Mouse (Mus musculus): ENCODE results near the gene Ncbp3. TPM values are rescaled to one million over a fixed set of nuclear protein-coding genes. Genes with fewer than 3 reads are reported as not detected.
A peak's percentile ranks its signal among the peaks of the same experiment; 100 is the strongest.

Gene Ncbp3
- total and polyA plus RNA-seq, 2 experiments from 2014 or later = 7.0 to 8.9 TPM

DNA sequence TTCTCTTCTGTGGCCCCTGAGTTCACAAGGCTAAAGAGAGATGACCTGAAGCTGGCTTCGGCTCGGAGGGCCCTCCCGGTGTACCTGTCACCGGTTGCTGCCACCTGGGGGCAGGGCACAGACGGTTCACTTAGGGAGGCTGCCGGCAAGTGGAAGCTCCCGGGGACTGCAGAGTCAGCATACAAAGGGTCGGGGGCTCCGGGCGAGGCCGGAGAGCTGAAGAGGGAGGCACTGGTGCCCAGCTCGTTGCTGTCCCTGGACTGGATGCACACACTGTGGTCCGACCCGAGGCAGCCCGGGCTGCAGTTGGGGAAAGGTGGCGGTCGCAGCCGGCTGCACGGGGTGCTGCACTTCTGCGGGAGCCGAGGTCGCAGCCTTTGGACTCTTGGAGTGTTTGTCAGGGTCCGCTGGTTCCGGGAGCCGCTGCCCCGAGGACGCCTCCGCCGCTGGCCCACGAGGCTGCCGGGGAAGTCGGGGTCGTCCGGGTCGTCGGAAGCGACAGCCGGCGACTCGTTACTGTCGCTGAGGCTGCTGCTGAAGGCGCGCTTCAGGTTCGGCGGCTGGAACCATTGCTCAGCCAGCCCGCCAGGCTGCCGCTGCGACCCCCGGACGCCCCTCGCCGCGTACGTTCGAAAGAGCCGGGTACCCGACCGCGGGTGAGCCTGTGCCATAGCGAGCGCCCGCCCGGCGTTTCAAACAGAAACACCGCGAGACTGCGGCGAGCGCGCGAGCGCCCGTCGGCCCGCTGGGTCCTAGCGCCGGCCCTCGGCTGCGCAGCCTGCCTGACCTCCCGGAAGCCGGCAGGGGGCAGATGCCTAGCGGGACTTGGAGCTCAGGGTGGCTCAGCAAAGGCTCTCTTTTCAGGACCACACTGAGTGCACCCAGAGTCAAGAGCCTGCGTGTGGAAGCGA, 90.3 kb downstream of the Ncbp3 start, which contains the start of gene Haspin:
Haspin (minus strand) TSS at position 704 of the 911 bp plus-strand sequence.
- TF ChIP-seq CTCF (IDR thresholded peaks at IDR 0.05; ENCODE audit: low read depth) (peak; percentile 94), EP300 (IDR thresholded peaks at IDR 0.05; ENCODE audit: low read depth) (peak; percentile 97)
- peak; percentile 96 for ATAC-seq (ENCODE audit: insufficient read depth, low read depth)
- Histone ChIP-seq H3K27me3 (ENCODE audit: control insufficient read depth, insufficient read depth, low read length) (no peaks in the 10 kb centered on the region), H3K9me3 (replicated peaks; ENCODE audit: control insufficient read depth, low read length) (no peaks in the 10 kb centered on the region), H3K36me3 (replicated peaks; ENCODE audit: control insufficient read depth, insufficient read depth, low read length) (peaks cover 10% of the 10 kb centered on the region; the same call in 1 of the 2 replicates), H3K4me3 (ENCODE audit: low read depth, low read length) (peak within 1 kb of the TSS; percentile 83), H3K27ac (ENCODE audit: low read depth) (0 out of 2 replicates have a peak within 1 kb of the TSS, but pooled peaks have one; percentile 8), H3K9ac (replicated peaks; ENCODE audit: low read depth, low read length) (peak within 1 kb of the TSS; percentile 62), H3K4me1 (ENCODE audit: control insufficient read depth, insufficient read depth) (peaks cover 30% of the 10 kb centered on the region), H3K4me2 (ENCODE audit: low read depth, low read length) (peak within 1 kb of the TSS; percentile 90)
- peak; percentile 84 for DNase-seq (ENCODE audit: low spot score)
- under 1% methylated on average over 82 of the region's 84 CpGs for WGBS

Other genes with a start within 250 kb of the Ncbp3 start
- gene Atp2a3, start 86.6 kb upstream of the Ncbp3 start, total RNA-seq (2014; rRNA removed; ENCODE audit: low replicate concordance) = 3.8 and 9.7 TPM in 2 replicates
- gene Atp2a3, start 86.6 kb upstream of the Ncbp3 start, polyA plus RNA-seq (2015; fragmentation: Nextera tagmentation; extraction: Ambion mirVana) = 2.6 and 3.1 TPM in 2 replicates
- gene P2rx1, start 48.7 kb upstream of the Ncbp3 start, total RNA-seq (2014; rRNA removed; ENCODE audit: low replicate concordance) = 1.4 and 24.8 TPM in 2 replicates
- gene P2rx1, start 48.7 kb upstream of the Ncbp3 start, polyA plus RNA-seq (2015; fragmentation: Nextera tagmentation; extraction: Ambion mirVana) = 0.71 and 1.0 TPM in 2 replicates
- 0.62 and 4.9 TPM in 2 replicates for gene Camkk1, start 28.8 kb upstream of the Ncbp3 start, total RNA-seq (2014; rRNA removed; ENCODE audit: low replicate concordance)
- 0.68 and 1.1 TPM in 2 replicates for gene Camkk1, start 28.8 kb upstream of the Ncbp3 start, polyA plus RNA-seq (2015; fragmentation: Nextera tagmentation; extraction: Ambion mirVana)
- gene Itgae, start 42.8 kb downstream of the Ncbp3 start, total RNA-seq (2014; rRNA removed; ENCODE audit: low replicate concordance) = 0.58 TPM in 1 of 2 replicates, not detected in the other
- gene Itgae, start 42.8 kb downstream of the Ncbp3 start, polyA plus RNA-seq (2015; fragmentation: Nextera tagmentation; extraction: Ambion mirVana) = 0.04 and 0.12 TPM in 2 replicates
- gene Haspin, start 90.5 kb downstream of the Ncbp3 start, total RNA-seq (2014; rRNA removed; ENCODE audit: low replicate concordance) = 2.4 and 6.0 TPM in 2 replicates
- gene Haspin, start 90.5 kb downstream of the Ncbp3 start, polyA plus RNA-seq (2015; fragmentation: Nextera tagmentation; extraction: Ambion mirVana) = 3.0 and 4.0 TPM in 2 replicates
- gene P2rx5, start 112.6 kb downstream of the Ncbp3 start, total RNA-seq (2014; rRNA removed; ENCODE audit: low replicate concordance) = 2.0 and 4.3 TPM in 2 replicates
- 1.6 and 1.7 TPM in 2 replicates for gene P2rx5, start 112.6 kb downstream of the Ncbp3 start, polyA plus RNA-seq (2015; fragmentation: Nextera tagmentation; extraction: Ambion mirVana)
- 122 and 178 TPM in 2 replicates for gene Emc6, start 129.3 kb downstream of the Ncbp3 start, total RNA-seq (2014; rRNA removed; ENCODE audit: low replicate concordance)
- gene Emc6, start 129.3 kb downstream of the Ncbp3 start, polyA plus RNA-seq (2015; fragmentation: Nextera tagmentation; extraction: Ambion mirVana) = 123 and 132 TPM in 2 replicates
- 103 and 144 TPM in 2 replicates for gene Tax1bp3, start 129.3 kb downstream of the Ncbp3 start, total RNA-seq (2014; rRNA removed; ENCODE audit: low replicate concordance)
- 217 and 224 TPM in 2 replicates for gene Tax1bp3, start 129.3 kb downstream of the Ncbp3 start, polyA plus RNA-seq (2015; fragmentation: Nextera tagmentation; extraction: Ambion mirVana)
- 17.0 and 17.3 TPM in 2 replicates for gene Ctns, start 151.3 kb downstream of the Ncbp3 start, total RNA-seq (2014; rRNA removed; ENCODE audit: low replicate concordance)
- gene Ctns, start 151.3 kb downstream of the Ncbp3 start, polyA plus RNA-seq (2015; fragmentation: Nextera tagmentation; extraction: Ambion mirVana) = 10.3 and 10.7 TPM in 2 replicates
- gene Shpk, start 151.7 kb downstream of the Ncbp3 start, total RNA-seq (2014; rRNA removed; ENCODE audit: low replicate concordance) = 0.08 and 1.9 TPM in 2 replicates
- 0.77 and 0.95 TPM in 2 replicates for gene Shpk, start 151.7 kb downstream of the Ncbp3 start, polyA plus RNA-seq (2015; fragmentation: Nextera tagmentation; extraction: Ambion mirVana)
- 3.1 TPM in 1 of 2 replicates, not detected in the other for gene Trpv1, start 186.5 kb downstream of the Ncbp3 start, total RNA-seq (2014; rRNA removed; ENCODE audit: low replicate concordance)
- 0.07 TPM in 1 of 2 replicates, not detected in the other for gene Trpv1, start 186.5 kb downstream of the Ncbp3 start, polyA plus RNA-seq (2015; fragmentation: Nextera tagmentation; extraction: Ambion mirVana)
- 0.04 TPM in 1 of 2 replicates, not detected in the other for gene Trpv3, start 219.6 kb downstream of the Ncbp3 start, total RNA-seq (2014; rRNA removed; ENCODE audit: low replicate concordance)
- gene Trpv3, start 219.6 kb downstream of the Ncbp3 start, polyA plus RNA-seq (2015; fragmentation: Nextera tagmentation; extraction: Ambion mirVana) = 0.07 and 0.08 TPM in 2 replicates

All from heart, postnatal 0 days (tissue).